Mouse (Mus musculus): ENCODE measurements around the gene Emp1. TPM values are rescaled to one million over a fixed set of nuclear protein-coding genes. Genes with fewer than 3 reads are reported as not detected.
A peak's percentile ranks its signal among the peaks of the same experiment; 100 is the strongest.

The Emp1 gene
- polyA plus RNA-seq, 1 experiment = 10.5 TPM

DNA sequence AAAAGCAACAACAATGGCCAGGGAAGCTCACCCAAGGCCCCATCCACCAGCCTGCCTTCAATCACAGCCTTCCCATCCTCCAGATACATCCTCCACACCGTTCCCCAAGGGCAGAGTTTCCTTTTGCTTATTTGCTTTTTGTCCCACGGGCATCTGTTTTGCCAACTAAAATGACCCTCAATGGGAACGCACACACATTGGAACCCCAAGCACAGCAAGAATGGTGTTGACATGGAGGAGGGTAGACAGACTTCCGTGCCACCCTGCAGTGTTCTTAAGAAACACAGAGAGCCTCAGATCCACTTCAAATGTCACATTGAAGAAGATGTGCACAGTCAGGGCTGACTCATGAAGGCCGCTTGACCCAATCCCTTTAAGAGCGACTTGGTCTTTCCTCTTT is 8.6 kb downstream of the Emp1 start:
- Histone ChIP-seq H3K27me3 (ENCODE audit: control insufficient read depth, insufficient read depth, low read length) (no peaks in the 10 kb centered on the region), H3K36me3 (ENCODE audit: control insufficient read depth, insufficient read depth, low read length) (no peaks in the 10 kb centered on the region), H3K4me3 (ENCODE audit: extremely low read depth, insufficient read depth, insufficient read length) (no peak overlapping the region), H3K4me1 (ENCODE audit: control insufficient read depth, insufficient read depth, insufficient read length) (no peaks in the 10 kb centered on the region), H3K27ac (ENCODE audit: insufficient read depth, low read length) (no peak overlapping the region)
- TF ChIP-seq POLR2A (IDR thresholded peaks at IDR 0.05; ENCODE audit: low read depth, low read length) = no peak
- TF ChIP-seq CTCF (IDR thresholded peaks at IDR 0.05; ENCODE audit: extremely low read depth, insufficient read depth, insufficient read length, insufficient replicate concordance) = no peak
- no peak for DNase-seq (ENCODE audit: low read depth in 1 of 2, low spot score in 2 of 2)
- WGBS = 88% methylated on average over 6 of the region's 6 CpGs

DNA sequence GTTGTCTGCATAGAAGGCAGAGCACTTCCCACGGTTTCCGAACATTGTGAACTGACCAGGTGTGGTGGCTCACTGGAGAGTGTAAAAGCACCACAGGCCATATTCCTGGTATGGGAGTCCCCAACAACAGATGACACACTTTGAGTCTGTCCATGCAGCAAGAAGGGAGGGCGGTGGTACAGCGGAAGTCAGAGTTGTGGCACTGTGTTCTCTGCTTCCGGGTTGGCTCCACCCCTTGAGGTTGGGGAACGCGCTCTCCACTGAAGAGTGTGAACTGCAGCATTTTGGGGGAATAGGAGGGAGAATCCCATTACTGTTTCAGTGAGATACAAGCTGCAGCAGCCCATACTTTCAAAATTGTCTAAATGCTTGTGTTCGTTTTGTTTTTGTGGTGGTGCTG is 11.0 kb downstream of the Emp1 start:
- no peaks in the 10 kb centered on the region for H3K36me3 ChIP-seq (ENCODE audit: control insufficient read depth, insufficient read depth, low read length)
- H3K27ac ChIP-seq (ENCODE audit: insufficient read depth, low read length) = no peak overlapping the region
- no peak for TF ChIP-seq CTCF (IDR thresholded peaks at IDR 0.05; ENCODE audit: extremely low read depth, insufficient read depth, insufficient read length, insufficient replicate concordance)
- TF ChIP-seq POLR2A (IDR thresholded peaks at IDR 0.05; ENCODE audit: low read depth, low read length) = no peak
- no peaks in the 10 kb centered on the region for H3K27me3 ChIP-seq (ENCODE audit: control insufficient read depth, insufficient read depth, low read length)
- H3K4me1 ChIP-seq (ENCODE audit: control insufficient read depth, insufficient read depth, insufficient read length) = no peaks in the 10 kb centered on the region
- DNase-seq (ENCODE audit: low read depth in 1 of 2, low spot score in 2 of 2) = no peak
- no peak overlapping the region for H3K4me3 ChIP-seq (ENCODE audit: extremely low read depth, insufficient read depth, insufficient read length)
- 75% methylated on average over 8 of the region's 8 CpGs for whole genome bisulfite sequencing

DNA sequence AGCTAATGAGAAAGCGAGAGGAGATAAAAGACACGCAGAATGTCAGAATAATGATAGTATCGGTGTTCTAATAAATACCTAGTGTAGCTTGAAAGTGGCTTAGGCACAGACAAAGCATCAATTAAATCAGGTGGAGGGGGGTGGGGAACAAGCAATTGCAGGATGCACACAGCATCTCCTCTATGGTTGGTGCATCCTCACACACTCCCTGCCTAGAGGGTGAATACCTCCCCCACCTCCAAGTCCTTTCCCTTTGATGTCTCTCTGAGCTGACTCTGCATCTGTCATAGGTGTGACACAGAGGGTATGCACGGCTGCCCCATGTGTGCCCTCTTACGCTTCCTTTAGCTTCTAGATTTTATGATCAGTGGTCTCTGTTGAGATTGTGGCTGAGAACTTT is 13.5 kb downstream of the Emp1 start:
- no peaks in the 10 kb centered on the region for H3K36me3 ChIP-seq (ENCODE audit: control insufficient read depth, insufficient read depth, low read length)
- H3K4me1 ChIP-seq (ENCODE audit: control insufficient read depth, insufficient read depth, insufficient read length) = no peaks in the 10 kb centered on the region
- H3K27ac ChIP-seq (ENCODE audit: insufficient read depth, low read length) = no peak overlapping the region
- no peak for DNase-seq (ENCODE audit: low read depth in 1 of 2, low spot score in 2 of 2)
- H3K4me3 ChIP-seq (ENCODE audit: extremely low read depth, insufficient read depth, insufficient read length) = no peak overlapping the region
- H3K27me3 ChIP-seq (ENCODE audit: control insufficient read depth, insufficient read depth, low read length) = no peaks in the 10 kb centered on the region
- WGBS = 86% methylated on average over 5 of the region's 5 CpGs
- TF ChIP-seq CTCF (IDR thresholded peaks at IDR 0.05; ENCODE audit: extremely low read depth, insufficient read depth, insufficient read length, insufficient replicate concordance) (no peak), POLR2A (IDR thresholded peaks at IDR 0.05; ENCODE audit: low read depth, low read length) (no peak)

DNA sequence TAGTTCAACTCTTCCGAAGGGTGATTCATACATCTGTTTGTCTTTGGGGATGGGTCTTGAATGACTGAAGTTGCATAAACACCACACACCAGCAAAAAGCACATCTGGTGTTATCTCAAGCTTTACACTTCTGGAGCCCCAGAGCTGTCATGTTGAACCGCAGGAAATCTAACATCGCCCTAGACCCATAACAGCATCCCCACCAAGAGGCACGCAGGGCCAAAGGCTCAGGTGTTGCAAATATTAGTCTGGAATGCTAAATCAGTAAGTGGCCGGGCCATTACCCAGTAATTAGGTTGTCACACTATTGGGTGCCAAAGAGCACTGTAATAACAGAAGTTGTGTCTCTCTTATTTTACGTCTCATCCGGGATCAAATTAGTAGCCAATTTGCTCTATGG is 13.9 kb downstream of the Emp1 start:
- DNase-seq (ENCODE audit: low read depth in 1 of 2, low spot score in 2 of 2) = no peak
- 95% methylated on average over 7 of the region's 7 CpGs for WGBS
- TF ChIP-seq CTCF (IDR thresholded peaks at IDR 0.05; ENCODE audit: extremely low read depth, insufficient read depth, insufficient read length, insufficient replicate concordance) (no peak), POLR2A (IDR thresholded peaks at IDR 0.05; ENCODE audit: low read depth, low read length) (no peak)
- Histone ChIP-seq H3K4me3 (ENCODE audit: extremely low read depth, insufficient read depth, insufficient read length) (no peak overlapping the region), H3K36me3 (ENCODE audit: control insufficient read depth, insufficient read depth, low read length) (no peaks in the 10 kb centered on the region), H3K27ac (ENCODE audit: insufficient read depth, low read length) (no peak overlapping the region), H3K4me1 (ENCODE audit: control insufficient read depth, insufficient read depth, insufficient read length) (no peaks in the 10 kb centered on the region), H3K27me3 (ENCODE audit: control insufficient read depth, insufficient read depth, low read length) (no peaks in the 10 kb centered on the region)

DNA sequence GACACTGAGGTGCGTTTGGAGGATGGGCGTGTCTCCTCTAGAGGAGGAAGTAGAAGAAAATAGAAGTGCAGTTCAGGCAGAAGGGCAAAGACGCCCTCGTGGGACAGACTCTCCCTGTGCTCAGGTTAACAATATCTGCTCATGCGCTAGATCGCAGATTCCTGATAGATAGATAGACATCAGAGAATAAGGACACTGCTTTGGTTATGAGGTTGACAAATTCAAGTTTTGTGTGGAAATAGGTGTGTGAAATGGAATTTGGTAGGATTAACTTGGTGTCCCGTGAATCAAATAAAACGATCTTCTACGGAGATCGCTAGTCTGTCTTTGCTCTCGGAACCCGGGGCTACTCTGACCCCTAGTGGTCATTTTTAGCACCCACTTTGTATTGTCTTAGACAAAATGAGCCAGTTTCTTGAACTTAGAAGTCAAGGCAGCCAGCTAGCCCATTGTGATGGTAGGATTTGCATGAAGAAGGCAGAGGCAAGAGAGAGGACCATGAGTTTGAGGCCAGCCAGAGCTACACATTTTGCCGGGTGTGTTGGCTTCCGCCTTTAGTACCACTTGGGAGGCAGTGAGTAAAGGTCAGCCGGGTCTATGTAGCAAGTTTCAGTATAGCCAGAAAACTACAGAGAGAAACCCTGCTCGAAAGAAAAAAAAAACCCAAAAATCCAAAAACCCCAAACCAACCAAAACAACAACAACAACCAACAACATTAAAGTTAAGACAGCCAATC is 15.4 kb downstream of the Emp1 start:
- no peaks in the 10 kb centered on the region for H3K4me1 ChIP-seq (ENCODE audit: control insufficient read depth, insufficient read depth, insufficient read length)
- no peak overlapping the region for H3K4me3 ChIP-seq (ENCODE audit: extremely low read depth, insufficient read depth, insufficient read length)
- TF ChIP-seq POLR2A (IDR thresholded peaks at IDR 0.05; ENCODE audit: low read depth, low read length) (no peak), CTCF (IDR thresholded peaks at IDR 0.05; ENCODE audit: extremely low read depth, insufficient read depth, insufficient read length, insufficient replicate concordance) (peak; percentile 53; the same call in 1 of the 2 replicates)
- no peaks in the 10 kb centered on the region for H3K27me3 ChIP-seq (ENCODE audit: control insufficient read depth, insufficient read depth, low read length)
- H3K27ac ChIP-seq (ENCODE audit: insufficient read depth, low read length) = no peak overlapping the region
- peak; percentile 36 to 46 for DNase-seq (ENCODE audit: low read depth in 1 of 2, low spot score in 2 of 2)
- 27% methylated on average over 16 of the region's 16 CpGs for WGBS
- no peaks in the 10 kb centered on the region for H3K36me3 ChIP-seq (ENCODE audit: control insufficient read depth, insufficient read depth, low read length)

DNA sequence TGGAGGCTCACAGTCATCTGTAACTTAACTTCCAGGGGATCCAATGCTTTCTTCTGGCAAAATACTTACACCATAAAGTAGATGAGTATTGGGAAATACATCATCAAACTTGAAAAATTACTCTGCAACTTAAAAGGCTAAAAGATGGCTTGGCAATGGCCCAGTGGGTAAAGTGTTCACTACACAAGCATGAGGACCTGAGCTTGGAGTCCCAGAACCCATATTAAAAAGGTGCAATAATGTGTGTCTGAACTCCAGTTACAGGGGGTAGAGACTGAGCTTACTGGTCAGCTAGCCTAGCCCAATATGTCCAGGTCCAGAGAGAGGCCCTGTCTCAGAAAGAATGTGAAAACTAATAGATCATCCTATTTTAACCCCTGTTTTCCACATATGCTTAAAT is 21.6 kb downstream of the Emp1 start:
- Histone ChIP-seq H3K27ac (ENCODE audit: insufficient read depth, low read length) (no peak overlapping the region), H3K36me3 (ENCODE audit: control insufficient read depth, insufficient read depth, low read length) (no peaks in the 10 kb centered on the region), H3K27me3 (ENCODE audit: control insufficient read depth, insufficient read depth, low read length) (no peaks in the 10 kb centered on the region), H3K4me3 (ENCODE audit: extremely low read depth, insufficient read depth, insufficient read length) (no peak overlapping the region), H3K4me1 (ENCODE audit: control insufficient read depth, insufficient read depth, insufficient read length) (no peaks in the 10 kb centered on the region)
- TF ChIP-seq POLR2A (IDR thresholded peaks at IDR 0.05; ENCODE audit: low read depth, low read length) (no peak), CTCF (IDR thresholded peaks at IDR 0.05; ENCODE audit: extremely low read depth, insufficient read depth, insufficient read length, insufficient replicate concordance) (no peak)
- no peak for DNase-seq (ENCODE audit: low read depth in 1 of 2, low spot score in 2 of 2)

DNA sequence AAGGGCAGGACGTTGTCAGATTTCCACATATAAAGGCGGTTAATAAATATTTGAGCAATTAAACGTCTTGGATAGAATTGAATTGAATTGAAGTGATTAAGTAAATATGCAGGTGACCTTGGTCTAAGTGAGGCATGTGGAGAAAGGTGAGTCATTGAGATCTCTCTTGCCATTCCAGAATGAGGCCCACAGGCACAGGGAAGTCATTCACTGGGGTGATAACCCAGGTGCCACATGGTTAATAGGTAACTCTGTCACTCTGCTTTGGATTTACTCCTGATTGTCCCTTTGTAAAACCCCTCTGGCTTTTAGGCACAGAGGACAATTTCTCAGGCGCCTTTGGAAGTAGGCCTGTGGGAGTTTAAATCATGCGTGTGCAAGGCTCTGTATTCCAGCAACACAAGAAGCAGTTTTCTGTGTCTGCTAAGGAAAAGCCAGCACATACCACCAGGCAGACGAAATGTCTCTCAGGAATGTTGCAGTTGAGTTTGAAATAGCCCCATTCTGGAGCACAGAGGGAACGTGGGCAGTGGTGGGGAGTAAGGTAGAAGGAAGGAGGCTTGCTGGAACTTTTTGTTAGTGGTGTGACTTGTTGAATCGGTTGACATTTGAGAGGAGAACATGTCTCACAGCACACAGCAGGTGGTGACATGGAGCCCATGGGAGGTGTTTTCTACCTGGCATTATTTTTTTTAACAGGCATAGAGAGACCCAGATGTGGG is 23.6 kb downstream of the Emp1 start:
- Histone ChIP-seq H3K4me3 (ENCODE audit: extremely low read depth, insufficient read depth, insufficient read length) (no peak overlapping the region), H3K4me1 (ENCODE audit: control insufficient read depth, insufficient read depth, insufficient read length) (no peaks in the 10 kb centered on the region), H3K27me3 (ENCODE audit: control insufficient read depth, insufficient read depth, low read length) (no peaks in the 10 kb centered on the region), H3K36me3 (ENCODE audit: control insufficient read depth, insufficient read depth, low read length) (no peaks in the 10 kb centered on the region), H3K27ac (ENCODE audit: insufficient read depth, low read length) (no peak overlapping the region)
- 87% methylated on average over 8 of the region's 8 CpGs for WGBS
- no peak for TF ChIP-seq CTCF (IDR thresholded peaks at IDR 0.05; ENCODE audit: extremely low read depth, insufficient read depth, insufficient read length, insufficient replicate concordance)
- no peak for TF ChIP-seq POLR2A (IDR thresholded peaks at IDR 0.05; ENCODE audit: low read depth, low read length)
- no peak for DNase-seq (ENCODE audit: low read depth in 1 of 2, low spot score in 2 of 2)
